Mouse (Mus musculus): ENCODE data around the gene Gipc2. TPM values are rescaled to one million over a fixed set of nuclear protein-coding genes. Genes with fewer than 3 reads are reported as not detected.

Gipc2 gene
- polyA plus RNA-seq, 1 experiment from 2014 or later = 12.3 TPM

DNA sequence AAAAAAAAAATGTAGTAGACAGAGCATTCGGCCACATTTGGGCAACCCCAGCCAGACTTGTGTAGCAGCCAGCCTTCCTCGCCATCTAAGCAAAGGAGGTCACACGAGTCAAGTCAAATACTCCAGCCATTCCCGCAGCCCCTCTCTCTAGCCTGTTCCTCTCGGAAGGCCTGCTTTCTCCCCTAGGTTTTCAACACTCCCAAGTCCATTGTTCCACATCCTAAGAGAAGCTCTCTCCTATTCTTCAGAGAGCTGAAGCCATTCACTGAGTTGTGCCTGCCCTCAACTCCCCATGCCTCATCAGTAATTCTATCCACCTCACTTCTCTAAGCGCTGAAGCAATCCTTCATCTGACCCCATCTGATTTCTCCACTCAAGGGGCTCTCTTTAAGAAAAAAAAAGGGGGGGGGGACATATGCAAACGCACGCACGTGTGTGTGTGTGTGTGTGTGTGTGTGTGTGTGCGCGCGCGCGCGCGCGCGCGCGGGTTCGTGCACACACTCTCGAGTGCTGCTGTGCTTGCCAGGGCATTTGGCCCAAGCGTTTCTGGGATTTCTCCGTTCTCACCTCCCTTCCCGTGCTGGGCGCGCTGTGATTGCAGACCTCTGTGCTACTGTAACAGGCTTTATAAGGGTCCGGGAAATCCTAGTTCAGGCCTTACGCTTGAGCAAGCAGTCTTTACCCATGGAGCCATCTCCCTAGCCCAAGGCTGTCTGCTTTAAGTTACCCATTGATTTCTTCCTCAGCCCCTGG, 845 bp upstream of the Gipc2 start:
- ATAC-seq (ENCODE audit: low read depth) = no peak
- peaks cover 63% of the 10 kb centered on the region for H3K27me3 ChIP-seq
- H3K27ac ChIP-seq = no peak overlapping the region
- H3K4me1 ChIP-seq (replicated peaks) = peaks cover 46% of the 10 kb centered on the region
- 0 out of 2 replicates have a peak overlapping the region, but pooled peaks have one; percentile 11 for H3K4me3 ChIP-seq (replicated peaks)
- DNase-seq = no peak
- peak overlapping the region; percentile 61 for H3K4me2 ChIP-seq
- no peaks in the 10 kb centered on the region for H3K9me3 ChIP-seq (replicated peaks)
- WGBS (ENCODE audit: insufficient replicate concordance) = 14% methylated on average over 29 of the region's 29 CpGs
- H3K9ac ChIP-seq = no peak overlapping the region
- H3K36me3 ChIP-seq = no peaks in the 10 kb centered on the region

DNA sequence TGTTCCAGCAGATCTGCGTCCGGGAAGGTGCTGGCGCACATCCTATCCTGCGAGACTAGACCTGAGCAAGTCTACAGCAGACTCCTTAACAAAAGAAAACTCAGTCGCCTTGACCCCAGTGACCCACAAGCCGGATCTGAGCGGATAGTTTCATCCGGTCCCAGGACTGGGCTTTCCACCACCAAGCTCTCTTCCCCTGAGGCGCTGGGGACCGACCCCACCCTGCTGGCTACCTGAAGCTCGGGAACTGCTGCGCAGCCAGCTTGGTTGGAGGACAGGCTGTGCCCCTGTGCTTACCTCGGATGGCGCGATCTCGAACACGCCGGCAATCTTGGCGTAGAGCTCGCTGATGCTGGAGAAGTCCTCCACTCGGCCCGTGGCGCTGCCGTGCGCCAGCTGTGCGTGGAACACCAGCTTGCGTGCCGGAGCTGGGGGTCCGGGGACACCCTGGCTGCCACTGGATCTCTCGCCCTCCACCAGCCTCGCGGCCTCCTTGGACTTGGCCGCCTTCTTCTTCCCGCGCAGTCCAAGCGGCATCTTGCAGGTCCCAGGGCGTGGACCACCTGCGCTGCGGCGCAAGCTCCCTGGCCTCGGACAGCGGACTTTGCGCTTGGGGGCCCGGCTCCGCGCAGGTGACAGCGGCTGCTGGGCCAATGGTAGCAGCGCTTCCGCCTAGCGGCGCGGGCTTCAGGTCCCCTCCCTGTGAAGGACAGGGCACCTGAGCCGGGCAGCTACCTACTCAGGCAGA, 505 bp downstream of the Gipc2 start:
- Histone ChIP-seq H3K9me3 (replicated peaks) (no peaks in the 10 kb centered on the region), H3K4me3 (replicated peaks) (peak overlapping the region; percentile 50), H3K36me3 (no peaks in the 10 kb centered on the region), H3K4me2 (peak overlapping the region; percentile 61), H3K9ac (peak overlapping the region; percentile 45), H3K27me3 (peaks cover 63% of the 10 kb centered on the region), H3K4me1 (replicated peaks) (peaks cover 45% of the 10 kb centered on the region), H3K27ac (peak overlapping the region; percentile 27; the same call in 1 of the 2 replicates)
- 4% methylated on average over 53 of the region's 53 CpGs for WGBS (ENCODE audit: insufficient replicate concordance)
- no peak for DNase-seq
- peak; percentile 44 for ATAC-seq (ENCODE audit: low read depth)

DNA sequence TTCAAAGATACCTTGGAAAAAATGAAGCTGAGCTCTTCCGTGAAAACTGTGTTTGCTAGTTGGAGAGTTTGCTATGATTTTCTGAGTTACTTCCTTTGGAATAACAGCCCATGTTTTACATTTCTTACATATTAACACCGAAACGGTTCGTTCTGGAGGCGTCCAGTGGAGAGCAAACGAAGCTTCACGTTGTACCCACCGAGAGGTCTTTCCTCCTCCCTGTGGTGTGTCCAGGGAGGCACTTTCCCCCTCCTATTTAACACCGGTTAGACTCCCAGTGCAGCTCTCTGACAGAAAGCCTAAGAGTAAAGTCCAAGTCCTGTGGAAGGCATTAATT, 1.0 kb downstream of the Gipc2 start:
- H3K9me3 ChIP-seq (replicated peaks) = no peaks in the 10 kb centered on the region
- 24% methylated on average over 9 of the region's 9 CpGs for WGBS (ENCODE audit: insufficient replicate concordance)
- peak overlapping the region; percentile 50 for H3K4me3 ChIP-seq (replicated peaks)
- peaks cover 63% of the 10 kb centered on the region for H3K27me3 ChIP-seq
- DNase-seq (no peak), ATAC-seq (ENCODE audit: low read depth) (peak; percentile 19; the same call in 1 of the 2 replicates)
- H3K9ac ChIP-seq = peak overlapping the region; percentile 45; the same call in 1 of the 2 replicates
- H3K27ac ChIP-seq = 0 out of 2 replicates have a peak overlapping the region, but pooled peaks have one; percentile 27
- peak overlapping the region; percentile 61 for H3K4me2 ChIP-seq
- H3K36me3 ChIP-seq = no peaks in the 10 kb centered on the region
- peaks cover 48% of the 10 kb centered on the region for H3K4me1 ChIP-seq (replicated peaks)

DNA sequence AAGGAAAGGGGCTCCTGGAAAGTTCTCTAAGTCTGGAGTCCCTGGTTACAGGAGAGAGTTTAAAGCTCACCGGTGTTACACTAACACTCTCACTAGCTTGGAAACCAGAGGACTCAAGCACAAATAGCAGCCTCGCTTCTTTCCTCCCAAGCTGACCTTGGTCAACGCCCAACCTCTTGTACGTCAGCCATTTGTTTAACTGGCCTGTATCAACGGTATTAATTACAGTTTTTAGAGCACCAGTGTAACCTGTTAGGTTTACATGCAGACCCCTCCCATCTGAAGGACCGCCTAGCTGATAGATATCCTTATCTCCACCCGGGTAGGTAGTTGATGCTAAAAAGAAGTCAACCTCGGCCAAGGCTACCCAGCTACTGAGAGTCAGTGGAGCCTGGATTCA, 2.7 kb downstream of the Gipc2 start:
- peaks cover 55% of the 10 kb centered on the region for H3K27me3 ChIP-seq
- no peaks in the 10 kb centered on the region for H3K9me3 ChIP-seq (replicated peaks)
- DNase-seq (no peak), ATAC-seq (ENCODE audit: low read depth) (no peak)
- no peaks in the 10 kb centered on the region for H3K36me3 ChIP-seq
- peaks cover 59% of the 10 kb centered on the region for H3K4me1 ChIP-seq (replicated peaks)
- H3K4me3 ChIP-seq (replicated peaks) = no peak overlapping the region
- no peak overlapping the region for H3K9ac ChIP-seq
- H3K27ac ChIP-seq = no peak overlapping the region
- WGBS (ENCODE audit: insufficient replicate concordance) = 71% methylated on average over 8 of the region's 8 CpGs
- H3K4me2 ChIP-seq = no peak overlapping the region

DNA sequence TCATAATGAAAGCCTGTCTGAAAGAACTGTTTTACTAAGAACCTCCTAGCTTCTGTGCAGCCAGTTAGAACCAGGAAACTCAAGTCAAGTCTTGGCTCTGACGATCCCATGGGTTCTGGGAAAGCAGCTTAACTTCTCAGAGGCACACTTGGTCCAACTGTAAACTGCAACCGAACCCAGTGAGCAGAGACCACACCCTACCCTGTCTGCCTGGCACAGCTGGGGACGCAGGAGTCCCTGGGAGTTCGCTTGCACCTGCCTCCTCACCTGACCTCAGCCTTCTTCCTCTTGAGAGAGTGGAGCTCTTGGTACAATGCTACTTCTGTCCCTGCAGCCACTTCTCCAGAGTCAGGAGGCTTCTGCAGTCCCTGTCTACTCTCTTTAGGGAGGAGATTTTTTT, 5.4 kb downstream of the Gipc2 start:
- no peak overlapping the region for H3K4me2 ChIP-seq
- no peak overlapping the region for H3K9ac ChIP-seq
- no peaks in the 10 kb centered on the region for H3K9me3 ChIP-seq (replicated peaks)
- no peak overlapping the region for H3K4me3 ChIP-seq (replicated peaks)
- peak; percentile 51 for ATAC-seq (ENCODE audit: low read depth)
- no peak for DNase-seq
- H3K36me3 ChIP-seq = no peaks in the 10 kb centered on the region
- peaks cover 28% of the 10 kb centered on the region for H3K27me3 ChIP-seq
- H3K4me1 ChIP-seq (replicated peaks) = peaks cover 50% of the 10 kb centered on the region
- no peak overlapping the region for H3K27ac ChIP-seq
- WGBS (ENCODE audit: insufficient replicate concordance) = 25% methylated on average over 4 of the region's 4 CpGs

DNA sequence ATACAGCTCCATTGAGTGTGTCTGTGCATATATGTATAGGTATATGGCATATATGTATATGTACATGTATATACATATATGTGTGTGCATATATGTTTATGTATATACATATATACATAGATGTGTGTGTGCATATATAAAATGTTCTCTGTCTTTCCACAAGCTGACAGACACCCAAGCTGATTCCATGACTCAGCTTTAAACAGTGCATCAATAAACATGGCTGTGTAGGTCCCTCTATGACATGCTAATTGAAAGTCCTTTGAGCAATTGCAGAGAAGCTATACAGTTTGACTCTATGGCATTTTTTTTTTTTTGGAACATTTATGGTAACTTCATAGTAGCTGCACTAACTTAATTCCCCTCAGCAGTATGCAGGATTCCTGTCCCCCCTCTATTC, 6.7 kb downstream of the Gipc2 start:
- H3K9ac ChIP-seq = no peak overlapping the region
- H3K27ac ChIP-seq = peak overlapping the region; percentile 50; the same call in 1 of the 2 replicates
- no peak for DNase-seq
- no peak overlapping the region for H3K4me2 ChIP-seq
- peaks cover 15% of the 10 kb centered on the region for H3K27me3 ChIP-seq
- no peaks in the 10 kb centered on the region for H3K9me3 ChIP-seq (replicated peaks)
- no peak overlapping the region for H3K4me3 ChIP-seq (replicated peaks)
- H3K36me3 ChIP-seq = no peaks in the 10 kb centered on the region
- peaks cover 58% of the 10 kb centered on the region for H3K4me1 ChIP-seq (replicated peaks)
- ATAC-seq (ENCODE audit: low read depth) = peak; percentile 45; the same call in 1 of the 2 replicates

DNA sequence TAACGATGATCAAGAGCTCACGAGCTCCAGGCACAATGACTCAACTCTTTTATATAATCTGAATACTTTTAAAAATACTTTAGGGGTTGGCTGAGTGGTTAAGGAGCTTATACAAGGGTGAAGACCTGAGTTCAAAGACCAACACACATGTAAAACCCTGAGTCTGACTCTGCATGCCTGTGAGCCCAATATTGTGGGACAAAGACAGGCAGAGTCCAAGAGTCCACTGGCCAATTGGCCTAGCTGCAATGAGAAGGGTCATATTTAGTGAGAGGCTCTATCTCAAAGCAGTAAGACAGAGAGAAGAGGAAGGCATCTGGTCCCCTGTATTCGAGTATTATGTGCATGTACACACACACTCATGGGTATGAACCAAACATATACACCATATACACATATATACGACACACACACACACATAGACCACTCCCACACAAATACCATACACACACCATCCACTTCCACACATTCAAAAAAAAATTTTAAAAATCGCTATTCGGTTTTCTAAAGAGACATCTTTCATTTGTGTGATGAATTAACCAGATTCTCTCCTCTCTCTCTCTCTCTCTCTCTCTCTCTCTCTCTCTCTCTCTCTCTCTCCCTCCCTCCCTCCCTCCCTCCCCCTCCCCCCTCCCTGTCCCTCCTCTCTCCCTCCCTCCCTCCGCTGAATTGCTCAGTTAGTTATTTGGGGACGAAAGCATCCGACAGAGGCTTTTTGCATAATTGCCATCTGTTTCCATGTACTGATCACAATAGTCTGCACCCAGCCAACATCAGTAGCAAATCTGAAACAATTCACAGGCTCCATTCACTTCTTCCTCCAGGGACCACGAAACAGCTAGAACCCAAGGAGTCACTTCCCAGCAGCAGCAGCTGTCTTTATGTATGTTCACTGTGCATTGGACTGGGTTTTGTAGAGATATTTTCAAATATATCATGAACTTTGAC, 7.4 kb downstream of the Gipc2 start:
- ATAC-seq (ENCODE audit: low read depth) = no peak
- no peaks in the 10 kb centered on the region for H3K9me3 ChIP-seq (replicated peaks)
- 75% methylated on average over 10 of the region's 10 CpGs for whole genome bisulfite sequencing (ENCODE audit: insufficient replicate concordance)

DNA sequence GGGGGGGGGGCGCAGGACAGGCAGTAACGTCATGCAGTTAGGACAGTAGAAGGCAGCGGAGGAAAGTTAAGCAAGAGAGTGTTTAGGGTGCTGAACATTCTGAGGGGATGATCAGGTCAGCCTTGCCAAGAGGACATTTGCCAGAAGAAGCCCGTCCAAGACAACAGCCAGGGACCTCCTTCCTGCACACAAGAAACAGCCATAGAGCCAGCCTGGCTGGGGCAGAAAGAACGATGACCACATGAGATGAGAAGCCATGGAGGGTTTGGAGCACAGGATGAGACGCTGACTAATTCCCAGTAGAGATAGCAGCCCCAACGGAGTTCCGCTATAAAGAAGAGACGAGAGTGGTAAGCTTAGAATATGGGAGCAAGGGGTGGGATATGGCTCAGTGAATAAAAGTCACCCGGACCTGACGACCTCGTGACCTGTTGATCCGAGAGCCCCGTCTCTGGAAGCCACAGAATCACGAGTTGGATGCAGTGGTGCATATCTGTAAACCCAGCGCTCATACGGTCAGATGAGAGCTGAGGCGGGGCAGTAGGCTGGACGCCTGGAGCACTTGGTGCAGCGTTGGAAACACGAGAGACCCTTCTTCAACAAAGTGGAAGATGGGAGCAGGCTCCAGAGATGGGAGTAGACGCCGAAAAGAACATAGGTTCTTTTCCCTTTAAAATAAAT, 9.1 kb downstream of the Gipc2 start:
- no peaks in the 10 kb centered on the region for H3K27me3 ChIP-seq
- H3K4me3 ChIP-seq (replicated peaks) = no peak overlapping the region
- 69% methylated on average over 23 of the region's 23 CpGs for WGBS (ENCODE audit: insufficient replicate concordance)
- no peak for ATAC-seq (ENCODE audit: low read depth)
- no peaks in the 10 kb centered on the region for H3K36me3 ChIP-seq
- H3K9me3 ChIP-seq (replicated peaks) = no peaks in the 10 kb centered on the region
- H3K4me1 ChIP-seq (replicated peaks) = peaks cover 68% of the 10 kb centered on the region
- H3K9ac ChIP-seq = no peak overlapping the region
- no peak overlapping the region for H3K27ac ChIP-seq
- H3K4me2 ChIP-seq = no peak overlapping the region
- no peak for DNase-seq

More for the DNA sequence above, 7.4 kb downstream of the Gipc2 start:
- no peak overlapping the region for H3K27ac ChIP-seq
- no peak for DNase-seq
- no peak overlapping the region for H3K4me3 ChIP-seq (replicated peaks)
- no peaks in the 10 kb centered on the region for H3K36me3 ChIP-seq
- peaks cover 8% of the 10 kb centered on the region for H3K27me3 ChIP-seq
- H3K9ac ChIP-seq = no peak overlapping the region
- H3K4me1 ChIP-seq (replicated peaks) = peaks cover 62% of the 10 kb centered on the region
- H3K4me2 ChIP-seq = no peak overlapping the region

DNA sequence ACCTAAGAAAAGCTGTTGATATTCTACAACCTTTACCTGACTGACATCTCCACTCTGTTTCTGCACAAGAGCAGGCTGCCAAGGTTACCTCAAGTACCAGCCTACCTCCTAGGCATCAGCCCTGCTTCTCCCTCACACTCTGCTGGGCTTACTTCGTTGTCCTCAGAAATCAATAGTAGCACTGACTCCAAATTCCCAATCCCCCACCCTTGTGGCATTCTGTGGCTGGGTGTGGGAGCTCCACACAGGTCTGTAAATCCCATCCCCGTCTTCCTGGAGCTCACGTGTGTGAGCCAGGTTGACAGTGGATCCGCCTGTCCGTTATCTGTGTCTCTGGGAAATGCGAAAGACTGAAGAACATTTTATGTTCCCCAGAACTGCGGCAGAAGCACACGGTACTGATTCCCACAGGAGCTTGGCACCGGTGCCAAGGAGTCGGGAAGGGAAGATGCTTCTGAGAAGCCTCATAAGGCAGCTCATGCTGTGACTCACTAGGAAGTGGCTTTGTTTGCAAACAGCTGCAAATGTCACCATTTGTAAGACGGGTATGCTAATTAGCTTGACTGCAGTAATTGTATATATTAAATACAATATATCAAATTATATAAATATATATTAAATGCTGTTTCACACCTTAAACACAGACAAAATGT, 10.6 kb downstream of the Gipc2 start:
- peaks cover 71% of the 10 kb centered on the region for H3K4me1 ChIP-seq (replicated peaks)
- 0 out of 2 replicates have a peak, but pooled peaks cover 3% of the 10 kb centered on the region for H3K27me3 ChIP-seq
- DNase-seq = no peak
- no peak for ATAC-seq (ENCODE audit: low read depth)
- H3K4me2 ChIP-seq = no peak overlapping the region
- H3K9me3 ChIP-seq (replicated peaks) = no peaks in the 10 kb centered on the region
- H3K9ac ChIP-seq = no peak overlapping the region
- no peak overlapping the region for H3K4me3 ChIP-seq (replicated peaks)
- 61% methylated on average over 11 of the region's 11 CpGs for WGBS (ENCODE audit: insufficient replicate concordance)
- H3K36me3 ChIP-seq = no peaks in the 10 kb centered on the region
- no peak overlapping the region for H3K27ac ChIP-seq

DNA sequence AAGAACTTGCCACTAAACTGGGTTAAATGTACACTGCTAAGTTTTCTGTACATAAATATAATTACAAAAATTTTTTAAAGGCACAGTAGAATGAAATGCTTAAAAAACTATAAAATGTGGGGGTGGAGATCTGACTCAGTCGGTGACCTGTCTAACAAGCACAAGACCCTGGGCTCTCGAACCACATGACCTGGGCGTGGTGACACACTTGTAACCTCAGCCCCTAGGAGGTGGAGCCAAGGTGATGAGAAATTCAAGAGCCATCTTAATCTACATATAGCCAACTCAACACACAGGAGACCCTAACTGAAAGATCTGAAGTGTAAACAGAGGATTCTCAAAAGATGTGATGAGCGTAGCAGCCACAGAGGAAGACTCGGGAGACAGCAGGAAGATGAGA, 11.9 kb downstream of the Gipc2 start:
- Histone ChIP-seq H3K36me3 (no peaks in the 10 kb centered on the region), H3K9me3 (replicated peaks) (no peaks in the 10 kb centered on the region), H3K27ac (peak overlapping the region; percentile 88), H3K4me3 (replicated peaks) (no peak overlapping the region), H3K9ac (no peak overlapping the region), H3K4me2 (no peak overlapping the region), H3K4me1 (replicated peaks) (peaks cover 72% of the 10 kb centered on the region), H3K27me3 (0 out of 2 replicates have a peak, but pooled peaks cover 3% of the 10 kb centered on the region)
- WGBS (ENCODE audit: insufficient replicate concordance) = 64% methylated on average over 5 of the region's 5 CpGs
- DNase-seq (no peak), ATAC-seq (ENCODE audit: low read depth) (no peak)
